Mouse (Mus musculus) thymus, postnatal 10 days (tissue): ENCODE results near the gene Ppp3ca.
A peak's percentile ranks its signal among the peaks of the same experiment; 100 is the strongest.

ENCODE experiments used
- DNase-seq, 2 experiments: peaks; one replicate each; pipeline ENCODE4 v3.0.0; 2021; ENCODE audit warnings: low spot score in 2 of 2

Gene Ppp3ca

GRCm38 (mm10) chr3:136862051-136862837, 192.3 kb downstream of the Ppp3ca start:
- no peak for DNase-seq

GRCm38 (mm10) chr3:136863127-136863526, 193.2 kb downstream of the Ppp3ca start:
- no peak for DNase-seq

GRCm38 (mm10) chr3:136864306-136864705, 194.4 kb downstream of the Ppp3ca start:
- no peak for DNase-seq

- DNase-seq, result no peak
These were observed 195.4 kb downstream of the Ppp3ca start for GRCm38 (mm10) chr3:136865176-136865859.

DNA sequence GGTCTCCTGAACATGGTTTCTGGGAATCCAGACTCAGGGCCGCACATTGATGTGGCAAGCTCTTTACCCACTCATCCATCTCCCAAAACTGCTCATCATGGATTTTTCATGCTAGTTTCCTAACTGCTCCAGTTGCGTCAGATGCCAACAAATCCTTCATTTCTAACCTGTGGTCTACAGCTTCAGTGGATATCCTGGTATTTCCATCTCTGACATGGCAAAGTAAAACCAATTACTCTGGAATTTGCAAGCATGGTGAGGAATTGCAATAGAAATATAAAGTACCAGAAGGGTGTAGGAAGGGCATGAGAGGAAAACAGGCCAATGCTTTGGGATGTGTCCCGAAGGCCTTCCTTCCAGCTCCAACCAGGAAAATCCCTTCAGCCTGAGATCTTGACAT, 196.2 kb downstream of the Ppp3ca start:
- no peak for DNase-seq

DNA sequence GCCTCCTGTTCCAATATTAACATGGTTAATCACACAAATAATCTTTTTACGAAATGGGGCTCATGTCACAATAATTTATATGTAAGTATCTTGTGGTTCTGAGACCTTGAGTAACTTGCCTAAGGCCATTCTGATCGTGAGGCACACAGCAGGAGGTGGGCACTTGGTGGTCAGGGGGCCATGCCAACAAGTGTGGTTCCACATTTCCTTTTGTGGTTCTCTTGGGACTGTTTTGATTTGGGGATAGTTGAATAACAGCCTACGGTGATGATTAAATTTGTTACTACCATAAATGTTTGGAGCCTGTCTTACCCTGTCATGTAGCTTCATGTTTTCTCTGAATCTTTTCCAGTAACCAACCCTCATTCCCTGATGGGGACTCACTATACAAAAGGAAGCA, 196.6 kb downstream of the Ppp3ca start:
- DNase-seq, result no peak

DNA sequence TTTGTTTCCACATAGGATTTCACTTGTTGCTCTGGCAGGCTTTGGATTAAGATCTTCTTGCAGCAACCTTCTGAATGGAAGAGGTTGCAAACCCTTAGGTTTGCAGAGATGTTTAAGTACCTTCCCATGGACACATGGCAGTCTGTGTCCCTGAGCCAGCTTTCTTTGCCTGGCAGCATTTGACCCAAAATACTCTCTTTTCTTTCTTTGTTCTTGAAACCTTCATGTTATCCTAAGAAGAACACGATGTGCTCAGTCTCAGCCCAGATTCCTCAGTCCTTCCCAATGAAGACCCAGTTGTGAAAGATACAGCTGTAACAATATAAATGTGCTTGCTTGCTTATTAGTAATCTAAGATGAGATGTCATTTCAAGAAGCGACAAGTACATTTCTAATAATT, 197.4 kb downstream of the Ppp3ca start:
- DNase-seq, result no peak

DNA sequence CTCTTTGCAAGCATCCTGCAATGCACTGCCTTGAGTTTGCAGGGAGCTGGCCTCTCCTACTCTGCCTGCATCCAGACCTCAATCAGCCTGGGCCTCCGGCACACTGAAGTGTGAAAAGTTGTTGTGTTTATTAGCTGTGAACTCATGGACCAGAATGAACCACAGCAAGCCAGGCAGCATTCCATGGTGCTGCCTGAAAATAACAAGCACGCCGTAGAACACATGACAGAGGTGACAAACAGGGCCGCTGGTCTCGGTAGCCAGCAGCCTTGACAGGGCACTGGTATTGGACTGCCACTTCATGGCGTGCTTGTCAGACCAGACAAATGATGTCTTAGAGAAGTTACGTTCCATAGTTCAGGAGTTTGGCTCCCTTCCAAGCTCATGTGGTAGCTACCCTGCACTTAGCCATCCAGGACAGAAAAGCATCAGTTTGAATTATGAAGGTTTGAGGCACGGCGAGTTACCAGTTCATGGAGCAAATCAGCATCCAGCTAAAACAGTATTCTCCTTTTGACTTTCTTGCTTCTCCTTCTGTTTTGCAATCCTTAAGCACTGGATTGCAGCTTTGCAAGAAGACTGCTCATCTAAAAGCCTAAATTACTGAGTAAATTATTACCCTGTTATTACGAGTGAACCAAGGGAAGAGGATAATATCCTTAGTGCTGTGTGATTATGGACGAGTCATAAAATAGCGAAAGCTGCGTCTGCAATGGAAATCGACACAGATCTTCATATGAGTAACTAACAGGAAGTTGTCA, 202.0 kb downstream of the Ppp3ca start:
- no peak for DNase-seq

GRCm38 (mm10) chr3:136872533-136873095, 202.7 kb downstream of the Ppp3ca start:
- no peak for DNase-seq

DNA sequence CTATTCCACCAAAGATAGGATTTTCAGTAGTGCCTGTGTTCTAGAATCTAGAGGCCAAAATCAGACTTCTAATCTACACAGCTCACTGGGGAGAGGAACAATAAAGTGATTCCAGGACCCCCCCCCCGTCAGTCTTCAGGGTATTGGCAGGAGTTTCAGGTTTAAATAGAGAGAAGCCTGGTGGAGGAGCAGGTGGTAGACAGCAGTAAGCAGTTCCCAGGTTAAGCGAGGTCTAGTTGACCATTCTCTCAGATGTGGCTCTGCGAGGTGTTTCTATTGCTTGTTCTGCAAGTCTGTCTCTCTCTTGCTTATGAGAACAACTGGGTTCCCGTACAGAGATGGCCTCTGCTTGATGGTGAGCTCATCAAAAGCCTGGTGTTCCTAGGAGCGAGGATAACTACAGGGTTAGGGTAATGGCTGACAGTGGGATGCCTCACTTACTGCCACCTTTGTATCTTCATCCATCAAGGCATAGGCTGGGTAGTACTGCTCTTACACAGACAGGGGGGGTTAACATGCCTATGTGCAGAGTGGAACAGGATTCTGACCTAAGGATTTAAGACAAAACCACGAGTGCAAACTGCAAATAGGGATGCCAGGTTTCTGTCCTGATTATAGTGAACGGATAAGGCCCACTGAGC, 204.0 kb downstream of the Ppp3ca start:
- no peak for DNase-seq

- DNase-seq, result no peak
These were observed 204.6 kb downstream of the Ppp3ca start for GRCm38 (mm10) chr3:136874566-136874965.

DNA sequence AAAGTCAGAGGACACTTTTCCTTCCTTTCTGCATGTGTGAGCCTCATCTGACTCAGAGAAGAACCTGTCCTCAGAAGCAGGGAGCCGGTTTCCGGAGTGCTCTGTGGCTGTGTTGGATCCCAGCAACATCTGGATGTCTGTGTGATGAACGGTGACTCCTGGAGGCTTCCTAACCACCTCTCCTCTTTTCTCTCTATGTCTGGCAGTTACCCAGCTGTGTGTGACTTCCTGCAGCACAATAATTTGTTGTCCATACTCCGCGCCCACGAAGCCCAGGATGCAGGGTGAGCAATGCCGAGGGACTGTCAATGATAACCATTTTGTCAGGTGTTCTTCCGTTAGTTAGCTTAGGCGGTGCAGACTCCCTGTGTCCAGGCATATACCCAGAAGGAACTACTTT, 217.8 kb downstream of the Ppp3ca start:
- DNase-seq, result no peak

GRCm38 (mm10) chr3:136892140-136892539, 222.2 kb downstream of the Ppp3ca start:
- DNase-seq, result no peak

DNA sequence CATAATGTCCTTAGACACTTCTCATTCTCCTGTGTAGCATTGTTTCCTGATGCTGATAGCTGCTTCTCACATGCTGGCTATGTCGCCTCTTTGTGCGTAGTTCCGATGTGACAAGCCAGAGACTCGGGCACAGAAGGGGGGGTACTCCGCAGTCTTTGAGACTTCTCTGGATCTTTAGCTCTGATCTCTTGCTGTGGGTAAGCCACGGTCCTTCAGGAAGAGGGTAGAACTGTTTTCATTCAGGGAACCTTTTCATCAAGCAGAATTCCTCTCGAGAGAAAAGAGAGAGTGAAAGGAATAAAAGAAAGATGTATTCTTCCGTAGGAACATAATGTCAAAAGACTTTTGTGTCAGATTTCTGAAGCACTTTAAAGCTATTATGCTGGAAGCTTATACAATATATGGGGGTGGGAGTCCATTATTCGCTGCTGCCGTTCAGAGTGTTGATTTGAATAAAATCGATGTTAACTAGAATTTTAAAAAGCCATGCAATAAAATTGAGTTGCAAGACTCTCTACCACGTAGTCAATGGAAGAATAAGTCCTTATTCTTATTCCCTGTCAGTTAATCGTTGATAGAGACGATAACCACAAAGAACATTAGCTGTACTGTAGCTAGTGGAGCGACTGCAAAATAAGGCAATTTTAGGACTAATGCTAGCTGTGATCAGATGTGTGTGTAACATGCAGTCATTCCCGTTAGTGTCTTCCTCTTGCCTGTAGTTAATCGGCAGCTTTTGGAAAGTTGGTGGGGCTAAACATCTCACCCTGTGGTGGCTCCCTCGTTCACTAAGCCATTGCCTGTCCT, 223.9 kb downstream of the Ppp3ca start:
- no peak for DNase-seq

DNA sequence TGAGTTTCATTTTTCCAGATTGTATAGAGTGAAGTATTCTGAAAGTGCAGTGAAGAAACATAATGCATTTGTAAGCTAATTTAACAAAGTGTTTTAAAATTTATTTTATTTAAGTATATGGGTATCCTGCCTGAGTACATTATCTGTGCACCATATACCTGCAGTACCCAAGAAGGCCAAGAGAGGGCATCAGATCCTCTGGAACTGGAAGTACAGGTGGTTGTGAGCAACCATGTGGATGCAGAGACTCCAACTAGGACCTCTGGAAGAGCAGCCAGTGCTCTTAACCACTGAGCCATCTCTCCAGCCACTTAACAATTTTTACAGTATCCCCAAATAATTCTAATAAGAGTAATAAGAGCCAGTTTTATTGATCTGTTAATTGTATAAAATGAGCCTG, 225.6 kb downstream of the Ppp3ca start:
- DNase-seq, result peak; percentile 7 to 48

DNA sequence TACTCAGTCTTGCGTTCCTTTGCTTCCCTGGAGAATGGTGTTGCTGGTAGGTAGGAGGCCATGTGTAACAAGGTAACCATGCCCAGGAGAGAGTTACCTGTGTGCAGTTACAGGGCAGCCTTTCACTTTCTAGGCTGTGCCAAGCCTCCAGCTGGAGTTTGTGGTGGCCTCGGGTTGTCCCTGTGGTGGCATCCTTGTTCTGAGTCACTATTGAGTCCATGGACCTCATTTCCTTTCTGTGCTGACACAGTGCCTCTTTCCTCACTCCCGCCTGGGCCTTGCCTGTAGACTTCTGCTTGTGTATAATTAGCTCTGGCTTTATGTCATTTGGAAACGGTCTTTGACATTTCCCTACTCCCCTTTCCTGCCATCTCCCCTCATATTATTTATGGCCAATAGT, 226.4 kb downstream of the Ppp3ca start:
- no peak for DNase-seq

DNA sequence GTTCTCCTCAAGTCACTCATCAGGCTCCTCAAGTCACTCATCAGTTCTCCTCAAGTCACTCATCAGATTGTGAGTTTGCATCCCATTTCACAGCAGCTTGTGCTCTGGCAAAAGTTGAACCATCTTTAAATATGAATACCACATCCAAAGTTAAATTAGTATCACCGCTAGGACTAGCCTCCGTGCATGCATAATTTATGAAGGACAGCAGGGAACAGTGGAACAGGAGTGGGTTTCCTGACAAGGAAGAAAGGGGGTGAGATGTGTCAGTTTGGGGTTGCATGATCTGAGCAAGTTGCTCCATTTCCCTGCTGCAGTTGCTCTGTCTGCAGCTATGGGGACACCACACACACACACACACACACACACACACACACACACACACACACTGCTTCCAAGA, 229.8 kb downstream of the Ppp3ca start:
- no peak for DNase-seq

- no peak for DNase-seq
These were observed 231.1 kb downstream of the Ppp3ca start for GRCm38 (mm10) chr3:136900986-136901385.

- no peak for DNase-seq
These were observed 232.9 kb downstream of the Ppp3ca start for GRCm38 (mm10) chr3:136902776-136903175.

DNA sequence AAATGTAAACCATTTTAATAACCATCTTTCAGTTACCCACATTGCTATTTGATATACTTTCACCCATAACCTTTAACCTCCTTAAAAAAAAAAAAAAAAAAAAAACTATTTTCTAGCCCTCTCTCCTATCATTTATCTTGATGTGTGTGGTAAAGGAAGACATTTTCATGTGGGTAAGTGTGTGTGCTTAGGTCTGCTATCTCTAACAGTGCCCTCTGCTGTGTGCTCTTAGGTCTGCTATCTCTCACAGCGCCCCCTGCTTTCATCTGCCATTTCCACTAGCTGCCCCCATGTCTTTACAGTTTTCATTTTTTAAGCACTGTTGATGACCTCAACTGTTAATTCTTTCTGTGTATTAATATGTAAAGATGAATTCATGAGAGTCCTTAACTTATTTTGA, 235.7 kb downstream of the Ppp3ca start:
- peak in 1 of 2 experiments; percentile 26 for DNase-seq

DNA sequence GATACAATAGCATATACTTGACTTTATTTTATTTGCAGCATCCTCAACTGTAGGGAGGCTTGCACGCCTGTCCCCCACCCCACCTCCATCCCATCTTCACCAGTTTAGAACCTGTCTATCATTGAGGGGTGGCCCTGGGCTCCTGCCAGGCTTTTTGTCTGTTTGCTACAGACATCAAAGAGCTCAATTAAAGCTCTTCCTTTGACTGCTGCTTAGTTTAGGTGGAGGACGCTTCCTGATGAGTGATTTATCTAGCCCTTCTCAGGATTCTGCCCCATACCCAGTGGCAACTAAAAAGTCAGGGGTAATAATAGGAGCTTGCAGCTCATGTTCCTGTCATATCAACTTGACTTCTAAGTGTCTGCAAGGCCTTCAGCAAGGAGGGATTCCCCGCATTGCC, 239.6 kb downstream of the Ppp3ca start:
- no peak for DNase-seq
